Mouse (Mus musculus) limb, embryonic 11.5 days (tissue): Measurements from ENCODE around the gene Ddx49. TPM values are rescaled to one million over a fixed set of nuclear protein-coding genes. Genes with fewer than 3 reads are reported as not detected.

Source experiments
- polyA plus RNA-seq: library from polyadenylated mRNA; unstranded; fragments of >200 nt; fragmentation: Nextera tagmentation; extraction: Ambion mirVana; gene quantifications from 2 replicates; pipeline ENCODE4 v1.2.1, GENCODE M21; 2014

Gene Ddx49
- polyA plus RNA-seq, 1 experiment from 2014 or later, result 55.8 TPM

Other genes starting within 250 kb of the Ddx49 start
- 0.52 and 1.2 TPM in 2 replicates for gene Tm6sf2, start 229.6 kb downstream of the Ddx49 start, polyA plus RNA-seq
- gene Hapln4, start 219.0 kb downstream of the Ddx49 start, polyA plus RNA-seq, result 0.05 TPM in 1 of 2 replicates, not detected in the other
- 0.60 and 0.79 TPM in 2 replicates for gene Ncan, start 181.6 kb downstream of the Ddx49 start, polyA plus RNA-seq
- 13.7 and 20.8 TPM in 2 replicates for gene Nr2c2ap, start 171.2 kb downstream of the Ddx49 start, polyA plus RNA-seq
- 20.0 and 21.3 TPM in 2 replicates for gene Rfxank, start 163.3 kb downstream of the Ddx49 start, polyA plus RNA-seq
- gene Borcs8, start 163.0 kb downstream of the Ddx49 start, polyA plus RNA-seq, result 49.6 and 53.2 TPM in 2 replicates
- gene Mef2b, start 162.8 kb downstream of the Ddx49 start, polyA plus RNA-seq, result 0.40 and 0.41 TPM in 2 replicates
- gene Tmem161a, start 130.1 kb downstream of the Ddx49 start, polyA plus RNA-seq, result 43.5 and 46.9 TPM in 2 replicates
- gene Slc25a42, start 90.2 kb downstream of the Ddx49 start, polyA plus RNA-seq, result 2.1 and 2.4 TPM in 2 replicates
- gene Sugp2, start 68.3 kb downstream of the Ddx49 start, polyA plus RNA-seq, result 34.3 and 41.0 TPM in 2 replicates
- gene Armc6, start 68.0 kb downstream of the Ddx49 start, polyA plus RNA-seq, result 19.8 and 20.1 TPM in 2 replicates
- gene Homer3, start 19.7 kb downstream of the Ddx49 start, polyA plus RNA-seq, result 75.2 and 78.6 TPM in 2 replicates
- 263 and 281 TPM in 2 replicates for gene Cope, start within 50 bp of the Ddx49 start, polyA plus RNA-seq
- 4.7 and 6.0 TPM in 2 replicates for gene Cers1, start 13.3 kb upstream of the Ddx49 start, polyA plus RNA-seq
- gene Gdf1, start 27.3 kb upstream of the Ddx49 start, polyA plus RNA-seq, result 2.9 and 4.2 TPM in 2 replicates
- 23.2 and 25.1 TPM in 2 replicates for gene Upf1, start 50.8 kb upstream of the Ddx49 start, polyA plus RNA-seq
- 0.43 and 0.50 TPM in 2 replicates for gene Comp, start 71.1 kb upstream of the Ddx49 start, polyA plus RNA-seq
- gene Crtc1, start 137.1 kb upstream of the Ddx49 start, polyA plus RNA-seq, result 16.6 and 19.8 TPM in 2 replicates
- 18.9 and 21.7 TPM in 2 replicates for gene Klhl26, start 174.5 kb upstream of the Ddx49 start, polyA plus RNA-seq
- 20.0 and 20.8 TPM in 2 replicates for gene Tmem59l, start 184.9 kb upstream of the Ddx49 start, polyA plus RNA-seq
- 85.8 and 102 TPM in 2 replicates for gene Crlf1, start 190.7 kb upstream of the Ddx49 start, polyA plus RNA-seq
- 126 and 138 TPM in 2 replicates for gene Rex1bd, start 204.3 kb upstream of the Ddx49 start, polyA plus RNA-seq
- 926 and 927 TPM in 2 replicates for gene Uba52, start 208.3 kb upstream of the Ddx49 start, polyA plus RNA-seq
- gene Fkbp8, start 225.2 kb upstream of the Ddx49 start, polyA plus RNA-seq, result 221 and 233 TPM in 2 replicates
- gene Kxd1, start 225.5 kb upstream of the Ddx49 start, polyA plus RNA-seq, result 47.0 and 47.6 TPM in 2 replicates
- gene Ell, start 237.0 kb upstream of the Ddx49 start, polyA plus RNA-seq, result 19.5 and 20.1 TPM in 2 replicates